Mouse (Mus musculus) urinary bladder, postnatal 14 days (tissue): ENCODE results near the gene Pcgf1.
A peak's percentile ranks its signal among the peaks of the same experiment; 100 is the strongest.

ENCODE experiments used
- DNase-seq: peaks from one replicate; pipeline ENCODE4 v3.0.0; 2021; ENCODE audit warnings: low spot score

Pcgf1 gene

DNA sequence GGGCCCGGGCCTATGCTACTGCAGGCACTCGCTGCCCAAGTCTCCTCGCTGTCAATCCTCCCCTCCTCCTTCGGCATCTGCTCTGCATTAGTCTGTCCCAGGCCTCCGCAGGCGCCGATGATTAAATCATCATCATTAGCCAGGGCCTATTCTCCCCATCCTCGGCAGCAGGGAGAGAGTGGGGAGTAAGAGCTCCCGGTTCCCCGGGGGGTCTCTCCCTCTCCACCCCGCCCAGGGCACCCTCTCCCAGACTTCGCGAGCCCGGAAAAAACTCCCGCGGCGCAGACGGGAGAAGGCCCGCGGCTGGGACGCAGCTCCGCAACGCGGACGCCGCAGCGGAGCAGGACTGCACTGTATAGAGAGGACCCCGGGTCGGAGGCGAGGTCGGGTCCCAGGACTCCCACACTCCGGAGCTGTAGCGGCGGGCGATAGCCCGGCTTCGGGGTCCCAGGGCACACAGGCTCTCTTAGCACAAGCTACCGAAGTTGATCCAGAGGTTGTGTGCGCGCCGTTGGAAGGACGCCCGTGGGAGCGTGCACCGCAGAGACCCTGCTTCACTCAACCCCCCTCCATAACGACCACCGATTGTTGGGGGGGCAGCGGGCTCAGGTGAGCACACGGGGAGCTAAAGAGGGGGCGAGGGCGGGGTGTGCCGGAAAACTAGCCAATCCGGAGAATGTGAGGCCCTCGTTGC, at the start of gene Pcgf1:
Pcgf1 (plus strand) TSS at position 240 of the 694 bp plus-strand sequence.
- DNase-seq: no peak

DNA sequence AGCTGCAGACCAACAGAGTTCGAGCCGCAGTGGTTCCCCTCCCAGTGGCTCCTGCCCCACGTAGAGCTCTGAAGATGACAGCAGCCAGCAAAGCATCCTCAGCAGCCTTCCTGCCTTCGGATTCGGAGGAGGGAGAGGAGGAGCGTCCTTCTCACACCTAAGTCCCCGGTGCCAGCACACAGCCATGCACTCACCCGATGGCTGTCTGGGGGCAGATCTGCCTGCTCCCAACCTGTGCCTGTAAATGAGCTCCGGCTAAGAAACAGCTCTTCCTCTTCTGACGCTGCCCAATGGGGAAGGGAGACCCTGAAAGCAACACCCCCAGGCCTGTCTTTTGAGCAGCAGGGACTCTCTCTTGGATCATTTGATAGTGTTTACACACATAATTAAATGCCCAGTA, 47.9 kb upstream of the Pcgf1 start:
- no peak for DNase-seq

DNA sequence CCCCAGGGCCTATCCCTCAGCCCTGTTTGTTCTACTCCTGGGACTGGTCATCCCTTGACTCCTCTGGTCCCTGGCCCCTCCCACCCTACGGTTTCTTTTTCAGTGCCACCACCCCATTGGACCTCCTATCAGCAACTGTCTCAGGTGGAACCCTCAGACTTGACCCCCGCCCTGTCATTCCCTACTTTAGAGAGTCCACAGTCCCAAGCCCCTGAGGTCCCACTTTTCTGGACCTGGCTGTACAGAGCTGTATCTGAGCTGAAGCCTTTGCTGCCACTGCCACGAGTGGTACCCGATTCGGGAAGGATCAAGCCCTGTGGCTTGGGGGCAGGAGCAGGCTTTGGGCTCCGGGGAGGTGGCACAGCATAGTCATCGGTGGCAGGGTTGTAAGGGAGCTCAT, 46.6 kb upstream of the Pcgf1 start:
- no peak for DNase-seq

DNA sequence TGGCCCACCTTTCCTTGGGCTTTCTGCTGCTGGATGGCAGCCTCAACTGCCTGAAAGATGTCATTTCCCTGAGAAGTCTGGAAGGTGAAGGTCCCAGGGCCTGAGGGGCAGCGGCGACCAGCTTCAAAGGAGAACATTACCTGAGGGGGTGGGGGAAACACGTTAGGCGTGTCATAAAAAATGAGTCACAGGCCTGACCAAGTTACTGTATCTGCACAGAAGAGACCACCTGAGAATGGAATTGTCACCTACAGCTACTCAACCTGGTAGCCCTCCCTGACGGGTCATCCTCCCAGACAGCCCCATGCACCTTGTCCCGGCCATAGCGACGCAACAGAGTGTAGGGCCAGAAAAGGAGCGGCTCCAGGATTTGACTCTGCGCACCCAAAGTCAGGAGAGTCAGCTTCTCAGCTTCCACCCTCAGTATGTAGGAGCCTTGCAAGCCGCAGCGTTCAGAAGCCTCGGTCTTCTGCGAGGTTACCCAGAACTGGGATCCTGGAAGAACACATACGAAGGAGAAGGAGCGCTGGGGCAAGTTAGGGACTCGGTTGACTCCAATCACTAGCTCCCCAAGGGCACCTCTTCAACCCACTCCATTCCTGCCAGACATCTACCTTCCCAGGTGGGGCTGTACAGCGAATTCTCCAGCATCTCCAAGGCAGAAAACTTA, 45.6 kb upstream of the Pcgf1 start:
- no peak for DNase-seq

DNA sequence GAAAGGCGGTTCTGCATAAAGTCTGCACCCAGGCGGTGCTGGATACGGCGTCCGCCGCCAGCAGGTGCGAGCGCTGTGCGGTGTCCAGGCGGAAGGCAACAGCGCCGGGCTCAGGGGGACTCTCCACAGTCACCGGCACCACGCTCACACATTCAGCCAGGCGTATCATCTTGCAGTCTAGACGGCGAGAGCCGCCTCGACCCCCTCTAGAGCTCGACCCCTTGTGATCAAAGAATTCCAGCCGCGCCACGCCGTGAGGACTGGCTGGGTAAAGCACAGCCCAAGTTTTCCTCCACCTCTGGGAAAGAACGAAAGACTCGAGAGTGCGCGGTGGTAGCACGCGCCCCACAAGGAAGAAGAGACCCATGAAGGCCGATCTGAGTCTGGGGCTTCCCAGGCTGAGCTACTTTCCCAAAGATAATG, 44.9 kb upstream of the Pcgf1 start:
- DNase-seq: peak; percentile 50

DNA sequence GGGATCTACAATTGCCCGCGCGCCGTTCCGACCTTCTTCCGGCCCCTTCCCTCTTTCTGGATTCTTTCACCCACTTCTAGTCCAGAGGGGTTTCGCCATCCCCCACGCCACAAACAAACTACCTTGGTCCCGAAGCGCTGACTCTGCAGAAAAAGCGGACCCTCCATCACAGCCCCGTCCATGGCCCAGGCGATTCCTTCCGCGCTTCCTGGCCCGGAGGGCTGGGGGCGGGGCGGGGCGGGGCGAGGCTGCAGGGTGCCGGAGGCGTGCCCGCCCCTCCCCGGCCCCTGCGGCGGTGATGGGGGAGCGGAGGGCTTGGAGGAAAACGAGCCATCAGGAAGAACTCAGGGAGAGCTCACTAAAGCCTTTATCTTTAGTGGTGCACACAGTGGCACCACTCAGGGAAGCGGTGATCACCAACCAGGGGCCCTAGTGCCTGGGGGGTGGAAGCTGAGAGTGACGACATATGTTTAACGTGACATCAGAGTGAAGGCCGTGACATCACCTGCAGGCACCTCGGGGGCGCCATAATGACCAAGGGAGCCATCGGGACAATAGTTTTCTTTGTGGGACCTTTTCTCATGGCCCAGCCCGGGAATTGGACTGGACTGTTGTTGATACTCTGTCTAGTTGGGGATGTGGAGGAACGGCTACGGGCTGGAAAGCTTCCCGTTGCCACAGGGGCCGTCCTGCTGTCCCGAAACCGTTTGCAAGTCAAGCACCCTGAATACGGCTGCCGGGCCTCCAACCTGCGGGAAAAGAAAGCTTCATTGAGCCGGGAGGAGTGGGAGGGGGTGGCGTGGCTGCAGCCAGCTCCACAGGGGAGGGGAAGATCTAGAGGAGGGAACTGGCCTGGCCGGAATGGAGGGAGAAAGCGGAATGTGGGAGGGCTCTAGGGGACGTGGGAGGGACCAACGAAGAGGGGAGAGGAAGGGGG, 44.2 kb upstream of the Pcgf1 start, which contains the start of the genes Dok1 and Loxl3:
Dok1 (minus strand) TSS at position 223 of the 937 bp plus-strand sequence.
Loxl3 (plus strand) TSS at position 925 of the 937 bp plus-strand sequence.
- DNase-seq: peak; percentile 80

DNA sequence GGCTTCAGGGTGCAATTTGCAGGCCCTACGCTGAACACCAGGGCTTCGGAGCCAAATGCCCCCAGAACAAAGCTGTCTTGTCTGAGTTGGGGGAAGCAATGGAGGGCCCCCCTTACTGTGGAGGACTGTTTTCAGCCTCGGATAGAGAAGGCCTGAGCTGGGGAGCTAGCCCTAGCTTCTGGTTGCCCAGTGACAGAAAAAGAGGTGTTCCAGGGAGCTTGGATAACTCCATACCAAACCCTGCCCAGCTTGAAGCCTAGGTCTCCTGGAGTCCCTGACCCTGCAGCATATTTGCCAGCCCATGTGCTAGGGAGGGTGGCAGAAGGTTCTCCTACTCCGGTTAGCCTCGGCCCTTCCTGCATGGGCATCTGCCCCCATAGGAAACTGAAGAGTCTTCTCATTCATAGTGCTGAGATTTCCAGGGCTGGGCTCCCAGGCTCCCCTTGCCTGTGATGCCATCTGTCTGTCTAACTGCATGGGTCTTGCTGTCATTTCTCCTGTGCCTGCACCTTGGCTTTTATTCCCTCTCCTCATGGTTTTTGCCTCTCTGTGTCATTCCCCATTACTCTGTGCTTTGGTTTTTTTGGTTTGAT, 43.1 kb upstream of the Pcgf1 start:
- no peak for DNase-seq

DNA sequence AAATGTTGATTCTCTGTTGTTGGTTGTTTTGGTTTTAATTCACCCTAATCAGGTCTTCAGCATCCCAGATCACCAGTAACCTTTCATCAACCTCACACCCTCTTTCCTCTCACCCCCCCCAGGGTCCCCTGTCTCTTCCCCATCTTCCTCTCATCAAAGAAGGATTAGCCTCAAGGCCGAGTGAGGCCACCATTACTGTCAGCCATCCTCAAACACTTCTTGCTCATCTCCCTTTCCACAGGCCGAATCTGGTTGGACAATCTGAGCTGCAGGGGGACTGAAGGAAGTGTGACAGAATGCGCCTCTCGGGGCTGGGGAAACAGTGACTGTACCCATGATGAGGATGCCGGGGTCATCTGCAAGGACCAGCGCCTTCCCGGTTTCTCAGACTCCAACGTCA, 40.5 kb upstream of the Pcgf1 start:
- no peak for DNase-seq

DNA sequence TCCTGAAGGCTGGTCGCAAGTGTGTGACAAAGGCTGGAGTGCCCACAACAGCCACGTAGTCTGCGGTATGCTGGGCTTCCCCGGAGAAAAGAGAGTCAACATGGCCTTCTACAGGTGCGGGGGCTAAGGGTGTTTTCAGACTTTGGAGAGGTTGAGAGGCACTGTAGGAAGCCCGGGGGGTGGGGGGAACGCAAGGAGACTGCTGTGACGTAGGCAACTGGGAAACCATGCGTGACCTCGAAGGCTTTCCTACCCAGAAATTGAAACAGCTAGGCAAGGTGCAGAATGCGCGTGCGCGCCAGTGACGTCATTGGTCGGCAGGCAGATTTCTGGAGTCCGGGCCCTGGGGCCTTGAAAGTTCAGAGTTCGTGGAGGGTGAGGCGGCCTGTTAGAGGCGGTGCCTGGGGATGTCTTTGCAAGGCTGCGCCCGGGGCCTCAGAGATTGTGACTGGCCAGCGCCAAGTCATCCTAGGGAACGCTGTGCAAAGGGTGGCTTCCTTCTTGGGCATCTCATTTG, 39.1 kb upstream of the Pcgf1 start:
- peak; percentile 86 for DNase-seq

DNA sequence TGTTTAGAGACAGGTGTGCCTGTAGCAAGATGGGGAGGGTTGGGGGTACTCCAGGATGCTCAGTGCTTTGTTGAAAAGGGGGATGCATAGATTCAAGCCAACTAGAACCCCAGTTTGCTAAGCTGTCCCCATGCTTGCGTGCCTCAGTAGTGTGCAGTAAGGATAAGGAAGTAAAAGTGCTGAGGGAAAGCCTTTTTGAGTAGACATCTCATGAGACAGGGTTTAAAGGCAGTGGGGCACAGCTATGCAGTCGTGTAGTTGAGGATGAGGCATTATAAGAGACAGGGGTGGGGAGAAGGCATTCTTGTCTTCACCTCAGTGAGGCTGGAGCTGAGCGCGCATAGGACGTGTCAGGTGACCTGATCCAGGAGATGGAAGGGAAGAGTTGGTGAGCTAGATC, 37.1 kb upstream of the Pcgf1 start:
- no peak for DNase-seq

DNA sequence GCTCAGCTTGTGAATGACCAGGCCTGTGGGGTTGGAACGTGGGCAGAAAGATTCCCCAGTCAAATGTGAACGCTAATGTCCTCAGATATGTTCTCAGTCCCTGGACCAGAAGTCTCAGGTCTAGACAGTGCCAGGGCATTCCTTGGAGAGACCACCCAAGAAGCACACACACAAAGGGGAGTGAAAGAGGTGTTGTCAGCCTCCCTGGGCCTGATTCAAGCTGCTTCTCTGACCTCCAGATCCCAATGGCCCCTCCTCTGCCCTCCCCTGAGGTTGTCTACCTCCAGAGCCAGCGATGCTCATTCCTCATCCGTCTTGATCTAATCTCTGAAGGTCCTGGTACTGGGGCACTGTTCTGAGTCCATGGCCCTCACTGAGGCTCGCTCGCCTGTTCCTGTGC, 34.1 kb upstream of the Pcgf1 start:
- DNase-seq: no peak

DNA sequence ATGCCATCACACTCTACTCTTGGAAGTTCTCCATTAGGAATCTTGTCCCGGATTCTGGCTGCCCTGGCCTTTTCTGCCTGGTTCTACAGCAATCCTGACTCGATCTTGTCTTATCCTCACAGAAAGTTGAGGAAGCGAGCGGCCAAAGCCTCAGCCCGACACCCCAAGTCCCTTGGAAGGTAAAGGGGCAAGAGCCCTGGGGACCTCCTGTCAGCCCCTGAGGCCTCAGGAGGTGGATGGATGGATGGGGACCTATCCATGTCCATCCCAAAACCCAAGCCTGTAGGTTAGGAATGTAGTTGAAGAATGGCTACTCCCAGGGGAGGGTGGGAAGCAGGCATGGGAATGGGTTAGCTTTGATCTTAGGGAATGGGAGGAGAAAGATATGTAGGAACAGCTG, 33.7 kb upstream of the Pcgf1 start:
- DNase-seq: no peak

DNA sequence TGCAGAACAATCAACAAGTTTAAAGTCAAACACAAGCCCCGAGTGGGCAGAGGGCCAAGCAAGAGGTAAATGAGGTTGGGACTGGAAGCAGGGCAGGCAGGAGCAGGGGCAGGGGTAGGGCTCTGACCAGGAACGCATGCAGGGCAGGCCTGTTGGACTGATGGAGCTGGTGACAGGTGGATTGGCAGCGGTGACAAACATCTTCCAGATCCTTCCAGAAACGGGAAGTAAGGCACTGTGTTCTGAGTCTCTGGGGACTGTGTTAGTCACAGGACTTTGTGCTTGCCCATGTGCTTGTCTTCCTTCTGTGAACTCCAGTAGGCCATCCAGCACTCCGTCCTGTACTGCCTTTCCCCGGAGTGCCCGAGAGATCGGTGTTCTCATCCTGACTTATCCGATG, 32.9 kb upstream of the Pcgf1 start:
- no peak for DNase-seq

DNA sequence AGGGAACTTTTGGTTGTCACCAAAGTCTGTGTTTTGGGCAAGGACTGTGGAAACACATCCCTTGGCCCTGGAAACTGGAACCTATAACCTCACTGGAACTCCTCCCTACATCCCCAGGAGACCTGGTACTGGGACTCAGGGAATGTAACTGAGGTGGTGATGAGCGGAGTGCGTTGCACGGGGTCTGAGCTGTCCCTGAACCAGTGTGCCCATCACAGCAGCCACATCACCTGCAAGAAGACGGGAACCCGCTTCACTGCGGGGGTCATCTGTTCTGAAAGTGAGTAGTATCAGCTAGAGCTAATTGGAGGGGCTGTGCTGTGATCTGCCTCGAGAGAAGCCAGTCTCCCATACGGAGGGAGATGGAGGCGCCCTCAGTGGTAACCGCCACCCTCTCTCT, 28.3 kb upstream of the Pcgf1 start:
- DNase-seq: no peak

DNA sequence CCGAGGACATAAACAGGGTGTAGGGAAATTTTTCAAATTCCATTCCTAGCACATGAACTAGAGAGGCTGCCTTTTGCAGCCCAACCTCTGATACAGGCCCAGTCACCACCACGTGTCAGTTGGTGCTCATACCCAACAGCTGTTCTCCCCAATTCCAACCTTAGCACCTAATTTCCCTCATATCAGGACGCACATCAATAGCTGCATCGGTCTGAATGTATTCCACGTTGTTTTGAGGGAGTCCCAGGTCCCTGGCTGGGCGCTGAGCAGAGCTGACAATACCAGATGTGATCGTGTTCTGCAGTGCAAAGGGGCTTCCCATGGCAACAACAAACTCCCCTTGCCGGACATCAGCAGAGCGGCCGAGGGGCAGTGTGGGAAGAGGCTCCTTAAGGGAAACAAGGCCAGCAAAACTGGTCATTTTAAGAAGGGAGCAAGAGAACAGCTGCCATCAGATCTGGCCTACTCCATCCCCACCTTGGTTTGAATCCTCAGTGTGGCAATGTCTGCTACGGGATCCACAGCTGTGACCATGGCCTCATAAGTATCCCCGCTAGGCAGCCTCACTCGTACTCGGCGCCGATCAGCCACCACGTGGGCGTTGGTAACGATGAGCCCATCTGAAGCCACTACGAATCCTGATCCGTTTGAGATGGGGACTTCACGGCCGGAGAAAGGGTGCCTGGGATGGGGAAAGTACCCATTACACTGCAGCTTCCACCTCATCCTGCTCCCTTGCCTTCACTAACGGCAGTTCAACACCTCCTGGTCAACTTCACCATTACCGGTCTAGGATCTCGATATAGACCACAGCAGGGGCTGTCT, 24.3 kb upstream of the Pcgf1 start:
- DNase-seq: no peak

DNA sequence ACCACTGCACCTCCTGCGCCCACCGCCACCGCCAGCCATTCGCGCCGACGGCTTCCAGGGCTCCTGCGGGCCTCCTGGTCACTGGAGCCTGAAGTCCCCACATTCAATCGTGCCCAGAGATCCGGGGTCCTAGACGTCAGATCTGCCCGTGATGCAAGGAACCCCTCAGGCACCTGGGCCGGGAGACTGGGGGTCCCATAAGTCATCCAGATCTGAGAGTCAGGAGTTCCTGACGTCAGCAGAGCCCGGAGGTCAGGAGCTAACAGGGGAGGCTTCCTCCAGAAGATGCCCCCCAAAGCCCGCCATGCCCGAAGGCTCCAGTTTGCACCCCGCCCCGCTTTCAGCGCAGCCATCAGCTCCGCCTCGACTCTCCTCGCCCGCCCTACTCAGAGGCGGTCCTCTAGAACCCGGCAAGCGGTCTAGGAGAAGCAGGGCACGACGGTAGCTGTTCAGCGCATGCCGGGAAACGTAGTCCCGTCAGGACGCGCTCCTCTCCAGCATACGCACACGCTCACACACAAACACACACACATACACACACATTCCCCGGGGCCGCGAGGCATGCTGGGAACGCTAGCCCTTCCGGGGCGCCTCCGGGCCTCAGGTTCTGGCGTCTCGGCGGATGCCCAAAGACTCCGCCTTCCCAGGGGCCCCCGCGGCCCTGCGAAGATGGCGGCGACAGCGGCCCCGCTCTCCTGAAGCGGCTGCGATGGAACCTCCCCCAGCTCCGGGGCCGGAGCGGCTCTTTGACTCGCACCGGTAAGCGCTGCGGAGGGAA, 23.4 kb upstream of the Pcgf1 start, which contains the start of gene Aup1:
Aup1 (plus strand) TSS at position 448 of the 778 bp plus-strand sequence.
- peak; percentile 96 for DNase-seq

DNA sequence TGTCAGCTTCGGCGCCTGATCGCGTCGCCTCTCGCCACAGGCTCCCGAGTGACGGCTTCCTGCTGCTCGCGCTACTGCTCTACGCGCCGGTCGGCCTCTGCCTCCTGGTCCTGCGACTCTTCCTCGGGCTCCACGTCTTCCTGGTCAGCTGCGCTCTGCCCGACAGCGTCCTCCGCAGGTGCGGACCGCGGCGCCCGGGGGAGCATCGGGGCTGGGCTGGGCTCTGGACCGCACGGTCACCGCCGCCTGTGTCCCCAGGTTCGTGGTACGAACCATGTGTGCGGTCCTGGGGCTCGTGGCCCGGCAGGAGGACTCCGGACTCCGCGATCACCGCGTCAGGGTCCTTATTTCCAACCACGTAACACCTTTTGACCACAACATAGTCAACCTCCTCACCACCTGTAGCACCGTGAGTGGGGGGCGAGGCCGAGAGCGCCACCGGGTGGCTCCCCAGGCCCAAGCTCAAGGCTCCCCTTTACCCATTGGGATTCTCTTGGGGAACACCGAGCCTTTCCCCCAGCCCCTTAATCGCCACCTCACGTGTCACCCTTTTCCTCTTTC, 22.7 kb upstream of the Pcgf1 start, which contains the start of gene Htra2:
Htra2 (minus strand) TSS at position 403 of the 561 bp plus-strand sequence.
- DNase-seq: peak; percentile 35

DNA sequence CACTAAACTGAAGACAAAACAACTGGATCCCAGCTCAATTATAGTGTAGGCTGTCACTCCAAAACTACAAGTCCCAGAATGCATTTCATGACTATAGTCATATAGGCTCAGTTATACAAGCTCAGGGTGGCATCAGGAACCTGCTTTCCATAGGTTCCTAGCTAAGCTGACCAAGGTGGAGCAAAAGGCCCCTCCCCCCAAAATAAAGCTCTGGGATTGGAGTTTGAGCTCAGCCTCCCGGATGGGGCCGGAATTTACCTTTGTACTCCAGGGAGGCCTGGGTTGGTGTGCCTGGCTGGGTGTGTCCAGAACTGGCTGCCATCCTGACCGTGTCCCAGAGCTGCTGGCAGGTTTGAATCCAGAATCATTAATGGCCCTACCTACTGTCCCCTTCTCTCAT, 19.9 kb upstream of the Pcgf1 start, which contains the start of gene Dqx1:
Dqx1 (plus strand) TSS at position 55 of the 400 bp plus-strand sequence.
- peak; percentile 67 for DNase-seq

DNA sequence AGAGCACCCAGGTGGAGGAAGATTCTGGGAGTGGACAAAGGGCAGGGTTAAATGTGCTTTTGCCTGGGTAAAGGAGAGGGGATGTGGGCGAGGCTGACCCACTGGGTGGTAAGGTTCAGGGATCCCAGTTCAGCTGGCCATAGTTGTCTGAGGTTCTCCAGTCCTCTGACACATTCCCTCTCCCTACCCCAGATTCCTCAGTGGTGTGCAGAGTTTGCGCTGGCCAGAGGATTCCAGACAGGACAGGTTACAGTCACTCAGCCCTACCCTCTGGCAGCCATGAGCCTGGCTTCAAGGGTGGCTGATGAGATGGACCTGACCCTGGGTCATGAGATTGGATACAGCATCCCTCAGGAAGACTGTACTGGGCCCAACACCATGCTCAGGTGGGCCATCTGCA, 18.9 kb upstream of the Pcgf1 start:
- DNase-seq: no peak

DNA sequence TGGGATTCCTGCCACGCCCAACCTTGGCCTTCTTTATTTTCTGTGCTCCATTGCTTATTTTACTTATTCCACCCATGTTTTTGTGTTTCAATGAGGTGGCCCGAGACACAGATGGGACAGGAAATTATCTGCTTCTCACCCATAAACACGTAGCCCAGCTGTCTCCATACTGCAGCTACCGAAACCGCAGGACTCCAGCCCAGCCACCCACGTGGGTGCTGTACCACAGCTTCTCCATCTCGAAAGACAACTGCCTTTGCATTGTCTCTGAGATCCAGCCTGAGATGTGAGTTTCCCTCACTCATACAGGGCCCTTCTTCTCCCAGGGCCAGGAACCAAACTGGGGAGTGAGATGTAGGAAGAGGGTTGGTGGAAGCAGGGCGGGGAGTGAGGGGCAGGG, 11.7 kb upstream of the Pcgf1 start:
- no peak for DNase-seq
